Mouse (Mus musculus): ENCODE results near the gene Rpap3. TPM values are rescaled to one million over a fixed set of nuclear protein-coding genes. Genes with fewer than 3 reads are reported as not detected.
"Not testable (repeated sequence)": the region's sequence is repeated elsewhere in the genome, so short reads cannot be mapped to it uniquely, and the experiment has no call there.

The Rpap3 gene
- total RNA-seq, 2 experiments from 2014 or later: 27.1 to 28.2 TPM

- DNase-seq (ENCODE audit: low spot score in 2 of 2): no peak
- intact Hi-C loops (cut with DNase I): no loop called here
These were observed 10.1 kb upstream of the Rpap3 start for GRCm38 (mm10) chr15:97715734-97716133.

- intact Hi-C loops (cut with DNase I): no loop called here
- no peak for DNase-seq (ENCODE audit: low spot score in 2 of 2)
These were observed 9.5 kb upstream of the Rpap3 start for GRCm38 (mm10) chr15:97715083-97715482.

- no peak for DNase-seq (ENCODE audit: low spot score in 2 of 2)
- intact Hi-C loops (cut with DNase I): no loop called here
These were observed 6.9 kb upstream of the Rpap3 start for GRCm38 (mm10) chr15:97712546-97712945.

- intact Hi-C loops (cut with DNase I): no loop called here
- no peak for DNase-seq (ENCODE audit: low spot score in 2 of 2)
These were observed 5.3 kb upstream of the Rpap3 start for GRCm38 (mm10) chr15:97710906-97711305.

- intact Hi-C loops (cut with DNase I): no loop called here
These were observed 9.0 kb downstream of the Rpap3 start for GRCm38 (mm10) chr15:97696616-97697015.

GRCm38 (mm10) chr15:97693411-97693810 lies 12.2 kb downstream of the Rpap3 start:
- DNase-seq (ENCODE audit: low spot score in 2 of 2): no peak
- intact Hi-C loops (cut with DNase I): no loop called here

More at GRCm38 (mm10) chr15:97696616-97697015, 9.0 kb downstream of the Rpap3 start:
- DNase-seq (ENCODE audit: low spot score in 2 of 2): no peak

- DNase-seq (ENCODE audit: low spot score in 2 of 2): no peak
- intact Hi-C loops (cut with DNase I): no loop called here
These were observed 21.5 kb downstream of the Rpap3 start for GRCm38 (mm10) chr15:97684118-97684517.

GRCm38 (mm10) chr15:97682053-97682452 lies 23.6 kb downstream of the Rpap3 start:
- intact Hi-C loops (cut with DNase I): no loop called here

GRCm38 (mm10) chr15:97679991-97680681 lies 25.5 kb downstream of the Rpap3 start:
- DNase-seq (ENCODE audit: low spot score in 2 of 2): no peak
- intact Hi-C loops (cut with DNase I): no loop called here

More at GRCm38 (mm10) chr15:97682053-97682452, 23.6 kb downstream of the Rpap3 start:
- no peak for DNase-seq (ENCODE audit: low spot score in 2 of 2)

GRCm38 (mm10) chr15:97677341-97677740 lies 28.3 kb downstream of the Rpap3 start:
- intact Hi-C loops (cut with DNase I): no loop called here
- no peak for DNase-seq (ENCODE audit: low spot score in 2 of 2)

GRCm38 (mm10) chr15:97675927-97676326 lies 29.7 kb downstream of the Rpap3 start:
- intact Hi-C loops (cut with DNase I): no loop called here
- DNase-seq (ENCODE audit: low spot score in 2 of 2): no peak

- DNase-seq (ENCODE audit: low spot score in 2 of 2): no peak
- intact Hi-C loops (cut with DNase I): no loop called here
These were observed 31.2 kb downstream of the Rpap3 start for GRCm38 (mm10) chr15:97674423-97674822.

- intact Hi-C loops (cut with DNase I): no loop called here
- DNase-seq (ENCODE audit: low spot score in 2 of 2): no peak
These were observed 32.2 kb downstream of the Rpap3 start for GRCm38 (mm10) chr15:97673256-97674000.

GRCm38 (mm10) chr15:97672211-97672765 lies 33.3 kb downstream of the Rpap3 start:
- intact Hi-C loops (cut with DNase I): no loop called here
- DNase-seq (ENCODE audit: low spot score in 2 of 2): peak; percentile 72 to 76

GRCm38 (mm10) chr15:97670554-97670953 lies 35.1 kb downstream of the Rpap3 start:
- DNase-seq (ENCODE audit: low spot score in 2 of 2): no peak
- intact Hi-C loops (cut with DNase I): no loop called here

GRCm38 (mm10) chr15:97668158-97668877 lies 37.3 kb downstream of the Rpap3 start:
- intact Hi-C loops (cut with DNase I): loop anchor here (10.0 kb wide), 1 partner anchor 354 kb away; no protein-coding TSS in a partner anchor
- not testable (repeated sequence) for DNase-seq (ENCODE audit: low spot score in 2 of 2)

GRCm38 (mm10) chr15:97667437-97667836 lies 38.2 kb downstream of the Rpap3 start:
- intact Hi-C loops (cut with DNase I): loop anchor here (10.0 kb wide), 1 partner anchor 353 kb away; no protein-coding TSS in a partner anchor
- DNase-seq (ENCODE audit: low spot score in 2 of 2): peak; percentile 46 to 50

- intact Hi-C loops (cut with DNase I): loop anchor here (10.0 kb wide), 1 partner anchor 352 kb away; no protein-coding TSS in a partner anchor
- no peak for DNase-seq (ENCODE audit: low spot score in 2 of 2)
These were observed 39.2 kb downstream of the Rpap3 start for GRCm38 (mm10) chr15:97666457-97666770.

- no peak for DNase-seq (ENCODE audit: low spot score in 2 of 2)
These were observed 39.7 kb downstream of the Rpap3 start for GRCm38 (mm10) chr15:97665770-97666456.

More at GRCm38 (mm10) chr15:97665770-97666456, 39.7 kb downstream of the Rpap3 start:
- intact Hi-C loops (cut with DNase I): loop anchor here (2.0 to 10.0 kb wide), 2 partner anchors 351 to 471 kb away; no protein-coding TSS in a partner anchor
